Mouse (Mus musculus): ENCODE data around the gene Kifc5b. TPM values are rescaled to one million over a fixed set of nuclear protein-coding genes. Genes with fewer than 3 reads are reported as not detected.

Gene Kifc5b
- polyA plus RNA-seq, 1 experiment from 2014 or later, result 20.8 TPM

- in situ Hi-C loops (cut with MboI; ENCODE audit: low pct_unique_long_range_greater_than_20kb), result loop anchor here (25.0 kb wide), 1 partner anchor 175 kb away; no protein-coding TSS in a partner anchor
- ATAC-seq (no peak), DNase-seq (ENCODE audit: low read depth, low spot score) (no peak)
- no peaks in the 10 kb centered on the region for H3K27me3 ChIP-seq
- TF ChIP-seq CTCF (IDR thresholded peaks at IDR 0.05), result no peak
- ChIA-PET CTCF (no interaction called here), POLR2A (interaction anchor here (0.6 to 2.1 kb wide), 4 partner anchors 19 to 921 kb away, joined by 3 to 6 read pairs (median 4); no protein-coding TSS in a partner anchor)
These were observed 20.2 kb downstream of the Kifc5b start for GRCm38 (mm10) chr17:26936921-26937695.

DNA sequence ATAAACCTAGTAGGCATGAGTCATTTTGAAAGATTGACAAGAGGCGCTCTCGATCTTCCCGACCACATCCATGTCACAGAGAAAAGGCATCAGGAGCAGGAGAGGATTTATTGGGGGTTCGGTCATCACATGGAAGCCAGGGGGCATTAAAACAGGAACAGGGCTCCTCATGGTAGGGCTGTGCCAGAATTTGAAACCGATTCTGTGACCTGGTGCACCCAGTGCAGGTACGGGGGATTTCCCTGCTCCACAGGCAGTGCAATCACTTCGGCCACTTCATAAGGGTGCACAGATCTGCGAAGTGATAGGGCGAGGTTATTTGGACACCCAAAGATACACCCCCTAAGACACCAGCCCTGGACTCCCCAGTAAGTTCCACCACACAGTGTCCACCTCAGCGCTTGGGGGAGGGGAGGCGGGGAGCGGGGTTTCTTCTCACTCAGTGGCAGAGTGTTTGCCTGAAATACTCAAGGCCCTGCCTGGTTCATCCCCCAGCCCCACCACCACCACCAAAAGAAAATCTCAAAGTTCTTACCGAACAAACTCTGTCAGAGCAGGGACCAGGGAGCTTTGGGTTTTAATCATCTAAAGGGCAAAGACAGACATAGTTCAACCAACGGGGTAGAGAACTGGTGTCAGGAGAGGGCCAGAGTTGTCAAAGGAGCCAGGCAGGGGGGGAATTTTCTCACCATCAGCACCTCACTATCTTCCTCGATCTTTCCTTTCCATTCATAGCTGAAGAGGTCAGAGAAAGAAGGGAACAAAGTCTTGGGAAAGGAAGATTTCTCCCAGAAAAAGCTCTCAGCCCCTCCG lies 21.2 kb downstream of the Kifc5b start:
- ChIA-PET CTCF (interaction anchor here (0.9 kb wide), 1 partner anchor 32 kb away, joined by 3 read pairs; no protein-coding TSS in a partner anchor), POLR2A (interaction anchor here (0.6 to 2.1 kb wide), 3 partner anchors 18 to 826 kb away, joined by 3 to 6 read pairs (median 3); no protein-coding TSS in a partner anchor)
- DNase-seq (ENCODE audit: low read depth, low spot score), result no peak
- H3K27me3 ChIP-seq, result no peaks in the 10 kb centered on the region
- ATAC-seq, result no peak
- TF ChIP-seq CTCF (IDR thresholded peaks at IDR 0.05), result no peak
- in situ Hi-C loops (cut with MboI; ENCODE audit: low pct_unique_long_range_greater_than_20kb), result loop anchor here (25.0 kb wide), 1 partner anchor 174 kb away; no protein-coding TSS in a partner anchor

- DNase-seq (ENCODE audit: low read depth, low spot score), result no peak
- POLR2A ChIA-PET, result interaction anchor here (1.3 to 2.1 kb wide), 2 partner anchors 9 to 18 kb away, joined by 4 to 6 read pairs; no protein-coding TSS in a partner anchor
- ATAC-seq, result no peak
- CTCF ChIA-PET, result interaction anchor here (0.9 kb wide), 1 partner anchor 31 kb away, joined by 3 read pairs; no protein-coding TSS in a partner anchor
- TF ChIP-seq CTCF (IDR thresholded peaks at IDR 0.05), result no peak
- no peaks in the 10 kb centered on the region for H3K27me3 ChIP-seq
- in situ Hi-C loops (cut with MboI; ENCODE audit: low pct_unique_long_range_greater_than_20kb), result loop anchor here (25.0 kb wide), 1 partner anchor 174 kb away; no protein-coding TSS in a partner anchor
These were observed 21.8 kb downstream of the Kifc5b start for GRCm38 (mm10) chr17:26938731-26939130.

GRCm38 (mm10) chr17:26939178-26939972 lies 22.5 kb downstream of the Kifc5b start, which contains the start of gene Cuta:
TSS of gene Cuta (minus strand) at chr17:26939569.
- no peaks in the 10 kb centered on the region for H3K27me3 ChIP-seq
- ChIA-PET POLR2A (interaction anchor here (1.1 to 1.3 kb wide), 2 partner anchors 9 to 34 kb away, joined by 3 to 4 read pairs; partner anchors contain the start of gene Zbtb9), CTCF (no interaction called here)
- no peak for TF ChIP-seq CTCF (IDR thresholded peaks at IDR 0.05)
- peak; percentile 96 for DNase-seq (ENCODE audit: low read depth, low spot score)
- in situ Hi-C loops (cut with MboI; ENCODE audit: low pct_unique_long_range_greater_than_20kb), result loop anchor here (25.0 kb wide), 1 partner anchor 173 kb away; no protein-coding TSS in a partner anchor
- ATAC-seq, result peak; percentile 89

GRCm38 (mm10) chr17:26939973-26940300 lies 23.0 kb downstream of the Kifc5b start:
- no peaks in the 10 kb centered on the region for H3K27me3 ChIP-seq
- POLR2A ChIA-PET, result interaction anchor here (1.1 to 1.3 kb wide), 2 partner anchors 8 to 33 kb away, joined by 3 to 4 read pairs; partner anchors contain the start of gene Zbtb9
- DNase-seq (ENCODE audit: low read depth, low spot score) (no peak), ATAC-seq (no peak)
- TF ChIP-seq CTCF (IDR thresholded peaks at IDR 0.05), result no peak
- in situ Hi-C loops (cut with MboI; ENCODE audit: low pct_unique_long_range_greater_than_20kb), result loop anchor here (25.0 kb wide), 1 partner anchor 172 kb away; no protein-coding TSS in a partner anchor
- CTCF ChIA-PET, result no interaction called here

DNA sequence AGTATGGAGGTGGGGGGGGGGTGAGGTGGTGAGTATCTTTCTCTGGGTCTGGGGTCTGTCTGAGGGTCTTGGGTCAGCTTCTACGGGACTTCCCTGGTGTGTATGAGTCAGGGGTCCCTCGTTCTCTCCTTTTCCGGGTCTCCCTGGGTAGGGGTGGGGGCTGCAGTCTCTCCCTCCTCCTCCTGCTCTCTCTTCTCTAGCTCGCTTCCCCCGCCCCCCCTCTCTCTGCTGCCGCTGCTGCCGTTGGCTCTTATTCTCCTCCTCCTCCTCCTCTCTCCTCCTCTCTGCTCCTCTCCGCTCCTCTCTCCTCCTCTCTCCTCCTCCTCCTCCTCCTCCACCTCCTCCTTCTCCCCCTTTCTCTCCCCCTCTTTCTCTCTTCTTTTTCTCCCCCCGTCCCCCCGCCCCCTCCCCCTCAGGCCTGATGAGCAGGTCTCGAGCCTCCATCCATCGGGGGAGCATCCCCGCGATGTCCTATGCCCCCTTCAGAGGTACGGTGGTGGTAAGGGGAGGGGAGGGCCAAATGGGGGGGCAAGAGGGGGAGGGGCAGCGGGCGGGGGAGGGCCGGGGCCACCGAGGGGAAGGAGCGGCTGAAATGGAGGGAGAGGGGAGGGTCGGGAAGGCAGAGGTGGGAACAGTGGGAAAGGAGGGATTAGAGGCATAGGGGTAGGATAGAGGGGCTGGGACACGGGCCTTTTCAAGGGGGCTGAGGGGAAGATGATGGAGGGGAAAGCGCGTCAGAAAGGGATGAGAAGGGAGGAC lies 24.3 kb downstream of the Kifc5b start, which contains the start of gene Syngap1:
Syngap1 (plus strand) TSS at position 223 of the 759 bp plus-strand sequence.
- no peak for TF ChIP-seq CTCF (IDR thresholded peaks at IDR 0.05)
- no peak for DNase-seq (ENCODE audit: low read depth, low spot score)
- ATAC-seq, result no peak
- H3K27me3 ChIP-seq, result no peaks in the 10 kb centered on the region
- ChIA-PET POLR2A (no interaction called here), CTCF (interaction anchor here (1.0 kb wide), 1 partner anchor 15 kb away, joined by 4 read pairs; no protein-coding TSS in a partner anchor)
- in situ Hi-C loops (cut with MboI; ENCODE audit: low pct_unique_long_range_greater_than_20kb), result loop anchor here (25.0 kb wide), 1 partner anchor 171 kb away; no protein-coding TSS in a partner anchor

DNA sequence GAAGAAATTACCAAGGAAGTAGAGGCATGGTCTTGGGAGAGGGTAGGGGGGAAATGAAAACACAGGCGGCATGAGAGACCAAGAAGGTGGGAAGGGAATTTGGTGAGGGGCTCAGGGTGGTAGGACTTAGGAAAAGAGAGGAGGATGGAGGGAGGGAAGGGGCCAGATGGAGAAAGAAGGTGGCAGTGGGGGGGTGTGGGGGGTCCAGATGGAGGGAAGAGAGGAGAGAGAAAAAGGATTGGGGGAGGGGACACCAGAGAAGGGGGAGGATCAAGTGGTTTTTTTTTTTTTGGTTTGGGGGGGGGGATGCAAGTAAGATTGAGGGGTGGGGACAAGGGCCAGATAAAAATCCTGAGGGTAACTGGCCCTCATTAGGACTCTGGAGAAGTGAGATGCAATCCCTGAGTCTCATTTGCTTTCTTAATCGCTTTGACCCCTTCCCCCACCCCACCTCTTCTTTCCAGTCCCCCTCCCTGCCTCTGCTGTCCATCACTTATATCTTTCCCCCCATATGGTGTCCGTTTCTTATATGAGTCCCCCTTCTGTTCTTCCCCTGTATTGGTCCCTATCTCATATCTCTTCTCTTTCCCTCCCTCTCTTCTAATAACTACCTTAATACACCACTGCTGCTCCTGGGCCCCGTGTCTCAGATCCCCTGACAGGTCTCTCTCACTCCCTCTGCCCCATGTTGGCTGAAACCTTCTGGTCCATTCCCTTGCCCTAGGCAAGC lies 25.1 kb downstream of the Kifc5b start:
- in situ Hi-C loops (cut with MboI; ENCODE audit: low pct_unique_long_range_greater_than_20kb), result loop anchor here (25.0 kb wide), 1 partner anchor 170 kb away; no protein-coding TSS in a partner anchor
- no peak for TF ChIP-seq CTCF (IDR thresholded peaks at IDR 0.05)
- CTCF ChIA-PET, result no interaction called here
- H3K27me3 ChIP-seq, result no peaks in the 10 kb centered on the region
- ATAC-seq, result no peak
- POLR2A ChIA-PET, result interaction anchor here (0.7 kb wide), 1 partner anchor 75 kb away, joined by 3 read pairs; no protein-coding TSS in a partner anchor
- DNase-seq (ENCODE audit: low read depth, low spot score), result no peak

DNA sequence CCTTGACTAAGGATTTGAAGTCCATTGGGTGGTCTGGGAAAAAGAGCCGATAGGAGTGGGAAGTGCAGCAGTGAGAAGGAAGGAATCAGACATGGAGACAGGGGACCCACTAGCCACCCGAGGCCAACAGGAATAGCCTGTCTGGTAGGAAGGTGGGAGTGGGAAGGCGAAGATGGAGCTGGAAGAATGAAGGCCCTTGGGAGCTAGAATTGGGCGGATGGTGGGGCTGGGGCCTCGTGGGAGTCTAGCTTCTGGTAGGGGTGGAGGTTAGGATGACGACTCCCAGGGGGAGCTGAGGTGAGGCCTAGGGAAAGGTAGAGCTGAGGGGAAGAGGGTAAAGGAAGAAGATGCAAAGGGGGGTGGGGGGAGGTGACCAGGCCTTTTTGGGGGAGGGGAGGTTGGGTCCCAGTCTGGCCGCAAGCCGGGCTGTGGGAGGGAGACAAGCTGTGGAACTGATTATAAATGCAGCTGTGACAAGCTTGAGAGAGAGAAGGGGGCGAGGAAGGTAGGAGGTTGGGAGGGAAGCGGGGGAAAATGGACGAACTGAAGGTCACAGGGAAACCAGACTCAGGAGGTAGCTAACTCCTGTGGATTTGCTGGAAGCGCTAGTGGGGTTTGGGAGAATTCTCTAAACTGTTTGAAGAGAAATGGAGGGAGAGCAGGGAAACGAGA lies 29.1 kb downstream of the Kifc5b start:
- POLR2A ChIA-PET, result no interaction called here
- TF ChIP-seq CTCF (IDR thresholded peaks at IDR 0.05), result no peak
- H3K27me3 ChIP-seq, result no peaks in the 10 kb centered on the region
- DNase-seq (ENCODE audit: low read depth, low spot score) (no peak), ATAC-seq (no peak)
- in situ Hi-C loops (cut with MboI; ENCODE audit: low pct_unique_long_range_greater_than_20kb), result loop anchor here (25.0 kb wide), 1 partner anchor 166 kb away; no protein-coding TSS in a partner anchor
- CTCF ChIA-PET, result no interaction called here

All from Patski (cell line).